Comparison of ENCODE assay signal across 10 mouse cellular contexts in genomic region chr12:17692953-17693352, GRCm38 (mm10). TPM values are rescaled to one million over a fixed set of nuclear protein-coding genes. Genes with fewer than 3 reads are reported as not detected.
DNase-seq lines count a peak whose midpoint lies in the region; ATAC-seq lines count a peak whose summit lies in the region.
"Had no signal": no experiment of that assay in that cellular context is flagged by ENCODE, and none has a peak within 500 bp of the region (broad histone marks: within the 10 kb centered on the region; RNA-seq: fewer than 3 reads in every experiment).

No protein-coding gene starts in this region.

- no peaks in the 10 kb centered on the region for H3K27me3 ChIP-seq in hindbrain, embryonic 14.5 days (ENCODE audit: control insufficient read depth, insufficient read depth, low read length)
- peaks cover 3% of the 10 kb centered on the region for H3K27me3 ChIP-seq in hindbrain, embryonic 12.5 days
- H3K27me3 ChIP-seq in embryonic facial prominence, embryonic 13.5 days = no peaks in the 10 kb centered on the region
- no peaks in the 10 kb centered on the region for H3K27me3 ChIP-seq in midbrain, embryonic 11.5 days (ENCODE audit: control insufficient read depth, insufficient read depth, low read length)
- H3K27me3 ChIP-seq: heart, embryonic 12.5 days had no signal

- H3K9me3 ChIP-seq in hindbrain, embryonic 14.5 days (ENCODE audit: control insufficient read depth, low read length) = no peaks in the 10 kb centered on the region
- H3K9me3 ChIP-seq in hindbrain, embryonic 12.5 days (replicated peaks) = no peaks in the 10 kb centered on the region
- H3K9me3 ChIP-seq in embryonic facial prominence, embryonic 13.5 days = no peaks in the 10 kb centered on the region
- no peaks in the 10 kb centered on the region for H3K9me3 ChIP-seq in midbrain, embryonic 11.5 days (ENCODE audit: control insufficient read depth, low read length)
- H3K9me3 ChIP-seq: heart, embryonic 12.5 days had no signal

- WGBS in hindbrain, embryonic 14.5 days = 74% methylated on average over 4 of the region's 4 CpGs
- WGBS in hindbrain, embryonic 12.5 days = 85% methylated on average over 4 of the region's 4 CpGs
- 50% methylated on average over 4 of the region's 4 CpGs for WGBS in embryonic facial prominence, embryonic 13.5 days
- WGBS in midbrain, embryonic 11.5 days = 76% methylated on average over 4 of the region's 4 CpGs

- no peaks in the 10 kb centered on the region for H3K36me3 ChIP-seq in hindbrain, embryonic 14.5 days (replicated peaks; ENCODE audit: control insufficient read depth, insufficient read depth)
- no peaks in the 10 kb centered on the region for H3K36me3 ChIP-seq in hindbrain, embryonic 12.5 days
- H3K36me3 ChIP-seq in embryonic facial prominence, embryonic 13.5 days = no peaks in the 10 kb centered on the region
- no peaks in the 10 kb centered on the region for H3K36me3 ChIP-seq in midbrain, embryonic 11.5 days (ENCODE audit: control insufficient read depth, insufficient read depth, low read length)
- H3K36me3 ChIP-seq: heart, embryonic 12.5 days had no signal

- H3K9ac ChIP-seq in hindbrain, embryonic 14.5 days = no peak overlapping the region
- no peak overlapping the region for H3K9ac ChIP-seq in hindbrain, embryonic 12.5 days
- no peak overlapping the region for H3K9ac ChIP-seq in embryonic facial prominence, embryonic 13.5 days
- H3K9ac ChIP-seq in midbrain, embryonic 11.5 days (ENCODE audit: low read length) = no peak overlapping the region

- no peak for DNase-seq in hindbrain, embryonic 14.5 days (ENCODE audit: low spot score)
- peak; percentile 45 for DNase-seq in 416B (ENCODE audit: low read depth)
- DNase-seq in midbrain, embryonic 11.5 days (ENCODE audit: low spot score, missing footprints) = peak; percentile 80
- no peak for DNase-seq in retina, postnatal 1 day
- no peak for DNase-seq in heart, postnatal 25 days (ENCODE audit: low spot score)
- DNase-seq: right cerebral cortex, postnatal 14 days had no signal

- intact Hi-C loops in heart, postnatal 25 days (cut with DNase I) = loop anchor here (5.0 kb wide), 1 partner anchor 34 kb away; no protein-coding TSS in a partner anchor

- H3K4me1 ChIP-seq in hindbrain, embryonic 14.5 days (replicated peaks; ENCODE audit: control insufficient read depth, insufficient read depth, low read length) = peaks cover 10% of the 10 kb centered on the region
- H3K4me1 ChIP-seq in hindbrain, embryonic 12.5 days = peaks cover 21% of the 10 kb centered on the region
- peaks cover 46% of the 10 kb centered on the region for H3K4me1 ChIP-seq in embryonic facial prominence, embryonic 13.5 days
- H3K4me1 ChIP-seq in midbrain, embryonic 11.5 days (ENCODE audit: control insufficient read depth, insufficient read depth, low read length) = peaks cover 23% of the 10 kb centered on the region; the same call in 1 of the 2 replicates

- H3K4me3 ChIP-seq in hindbrain, embryonic 14.5 days (replicated peaks; ENCODE audit: low read length) = no peak overlapping the region
- H3K4me3 ChIP-seq in hindbrain, embryonic 12.5 days = no peak overlapping the region
- 0 out of 2 replicates have a peak overlapping the region, but pooled peaks have one; percentile 6 for H3K4me3 ChIP-seq in embryonic facial prominence, embryonic 13.5 days
- H3K4me3 ChIP-seq in midbrain, embryonic 11.5 days (ENCODE audit: low read depth, low read length) = no peak overlapping the region

- peak overlapping the region; percentile 96 for H3K4me2 ChIP-seq in hindbrain, embryonic 14.5 days (replicated peaks)
- H3K4me2 ChIP-seq in hindbrain, embryonic 12.5 days (replicated peaks) = no peak overlapping the region
- peak overlapping the region; percentile 30 for H3K4me2 ChIP-seq in embryonic facial prominence, embryonic 13.5 days
- H3K4me2 ChIP-seq in midbrain, embryonic 11.5 days = no peak overlapping the region

- no peak for ATAC-seq in hindbrain, embryonic 14.5 days (ENCODE audit: low FRiP score)
- ATAC-seq in hindbrain, embryonic 12.5 days (ENCODE audit: low FRiP score) = no peak
- ATAC-seq in embryonic facial prominence, embryonic 13.5 days (ENCODE audit: insufficient number of reproducible peaks, insufficient read depth, low FRiP score, low TSS enrichment, low read depth) = no peak
- ATAC-seq in midbrain, embryonic 11.5 days (ENCODE audit: low FRiP score) = no peak
- no peak for ATAC-seq in frontal cortex, adult (ENCODE audit: low TSS enrichment)

- H3K27ac ChIP-seq in hindbrain, embryonic 14.5 days = no peak overlapping the region
- H3K27ac ChIP-seq in hindbrain, embryonic 12.5 days = no peak overlapping the region
- peak overlapping the region; percentile 30; the same call in 1 of the 2 replicates for H3K27ac ChIP-seq in embryonic facial prominence, embryonic 13.5 days
- no peak overlapping the region for H3K27ac ChIP-seq in midbrain, embryonic 11.5 days (ENCODE audit: low read depth, low read length)

RNA-seq across cellular contexts. Expression of gene Hpcal1, which starts 2.3 kb away (rescaled TPM):
- 125 and 133 TPM in 2 replicates for polyA plus RNA-seq in hindbrain, embryonic 14.5 days (2014; fragmentation: Nextera tagmentation; extraction: Ambion mirVana)
- 42.8 and 48.9 TPM in 2 replicates for polyA plus RNA-seq in hindbrain, embryonic 12.5 days (2016; fragmentation: Nextera tagmentation; extraction: Ambion mirVana)
- 51.4 and 57.6 TPM in 2 replicates for polyA plus RNA-seq in embryonic facial prominence, embryonic 13.5 days (2015; fragmentation: Nextera tagmentation; extraction: Ambion mirVana)
- polyA plus RNA-seq in midbrain, embryonic 11.5 days (2014; fragmentation: Nextera tagmentation; extraction: Ambion mirVana) = 36.4 and 39.1 TPM in 2 replicates
- 10 to 100 TPM; 15.3 to 20.8 TPM for total RNA-seq in heart, postnatal 25 days (2021)

Comparison
In these comparisons a context has a peak if more than half of its experiments do, and no peak if none do; other contexts are left out.
1. H3K4me2 ChIP-seq: peak in hindbrain, embryonic 14.5 days (single experiment) and embryonic facial prominence, embryonic 13.5 days (single experiment); none in hindbrain, embryonic 12.5 days (single experiment) and midbrain, embryonic 11.5 days (single experiment).
2. DNase-seq: peak in 416B (single experiment) and midbrain, embryonic 11.5 days (single experiment); none in hindbrain, embryonic 14.5 days (single experiment), retina, postnatal 1 day (single experiment) and heart, postnatal 25 days (single experiment).